Mouse (Mus musculus) heart, adult 18-20 months (tissue): ENCODE data around the gene Rps24. TPM values are rescaled to one million over a fixed set of nuclear protein-coding genes. Genes with fewer than 3 reads are reported as not detected.
"Not testable (repeated sequence)": the region's sequence is repeated elsewhere in the genome, so short reads cannot be mapped to it uniquely, and the experiment has no call there.

Experiments used
- DNase-seq, 2 experiments: peaks; one replicate each; pipeline ENCODE4 v3.0.0; 2021 to 2022; ENCODE audit warnings: mixed read lengths in 1 of 2
- long read RNA-seq, 2 experiments: library from polyadenylated mRNA; stranded (forward); transcript quantifications; one replicate each; pipeline ENCODE4 v2.0.0; 2021
- total RNA-seq, 2 experiments: library from RNA; stranded (reverse); gene quantifications; 2 replicates each; pipeline ENCODE4 v1.2.3; 2021

Rps24 gene
- 1,000 to 10,000 TPM in 1 of 2 experiments, 100 to 1,000 TPM in 1; 943 to 1,031 TPM for total RNA-seq
- long read RNA-seq, experiment 1, transcript Rps24-210 (5 exons, 1,613 nt), result major isoform, 5 of 183 reads
- long read RNA-seq, experiment 1, partial matches to known transcripts, result 72 of 183 reads
- long read RNA-seq, experiment 1, other reads (novel, unspliced or antisense), result 106 of 183 reads
- long read RNA-seq, experiment 2, transcript Rps24-210 (5 exons, 1,613 nt), result major isoform, 5 of 156 reads
- long read RNA-seq, experiment 2, partial matches to known transcripts, result 45 of 156 reads
- long read RNA-seq, experiment 2, other reads (novel, unspliced or antisense), result 105 of 156 reads

- DNase-seq, result peak; percentile 92
Observed at GRCm38 (mm10) chr14:24486773-24487227, at the start of gene Rps24, which contains the start of gene Polr3a. TSS of gene Rps24 (plus strand) at chr14:24487125. TSS of gene Polr3a (minus strand) at chr14:24487058.

DNA sequence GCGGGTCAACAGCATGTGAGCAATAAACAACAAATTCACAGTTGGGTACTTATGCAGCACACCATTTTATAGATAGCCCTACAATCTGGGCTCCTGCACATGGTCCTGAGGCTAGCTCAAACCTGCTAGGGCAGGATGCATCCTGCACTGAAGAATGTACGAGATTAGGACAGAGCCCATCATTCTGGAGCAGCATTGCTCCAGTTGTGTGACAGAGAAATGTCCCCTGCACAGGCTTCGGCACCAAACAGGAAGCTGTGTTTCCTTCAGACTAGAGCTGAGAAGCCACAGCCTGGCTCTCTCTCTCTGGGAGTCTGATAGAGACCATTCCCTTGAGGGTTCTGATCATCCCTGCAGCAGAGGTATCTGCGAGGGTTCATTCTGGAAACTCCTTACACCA lies 43.4 kb upstream of the Rps24 start:
- not testable (repeated sequence) for DNase-seq

GRCm38 (mm10) chr14:24458191-24458590 lies 28.7 kb upstream of the Rps24 start:
- no peak for DNase-seq

GRCm38 (mm10) chr14:24468806-24469205 lies 18.1 kb upstream of the Rps24 start:
- DNase-seq, result no peak

DNA sequence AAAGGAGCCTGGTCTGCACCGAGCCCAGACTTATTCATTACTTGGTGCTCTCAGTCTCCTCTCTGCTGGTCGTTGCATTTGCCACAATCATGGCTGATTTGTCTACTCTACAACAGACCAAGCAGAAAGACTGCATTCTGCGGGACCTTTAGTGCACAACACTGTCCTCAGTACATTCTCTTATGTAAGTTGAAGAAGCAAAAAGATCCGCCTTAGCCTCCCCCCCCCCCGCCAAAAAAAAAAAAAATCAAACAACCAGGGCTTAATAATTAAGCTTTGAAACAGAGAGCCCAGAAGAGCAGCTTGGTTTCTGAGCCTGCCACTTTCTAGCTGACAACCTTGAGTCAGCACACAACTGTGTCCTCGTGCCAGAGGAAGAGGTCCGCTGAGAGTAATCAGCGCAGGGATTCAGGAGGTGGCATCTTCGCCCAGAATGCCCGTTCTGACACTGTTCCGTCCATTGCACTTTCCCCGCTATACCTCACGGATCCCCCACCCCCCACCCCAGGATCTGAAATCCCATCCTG lies 621 bp upstream of the Rps24 start:
- DNase-seq, result no peak

DNA sequence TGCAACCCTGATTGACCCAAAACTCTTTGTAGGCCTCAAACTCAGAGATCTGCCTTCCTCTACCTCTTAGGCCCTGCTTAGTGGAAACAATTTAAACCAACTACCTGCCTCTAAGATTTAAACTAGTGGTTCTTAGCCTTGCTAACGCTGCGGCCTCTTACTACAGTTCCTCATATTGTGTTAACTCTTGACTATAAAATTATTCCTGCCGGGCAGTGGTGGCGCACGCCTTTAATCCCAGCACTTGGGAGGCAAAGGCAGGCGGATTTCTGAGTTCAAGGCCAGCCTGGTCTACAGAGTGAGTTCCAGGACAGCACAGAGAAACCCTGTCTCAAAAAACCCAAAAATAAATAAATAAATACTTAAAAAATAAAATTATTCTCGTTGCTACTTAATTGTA lies 2.8 kb downstream of the Rps24 start:
- DNase-seq, result not testable (repeated sequence)

DNA sequence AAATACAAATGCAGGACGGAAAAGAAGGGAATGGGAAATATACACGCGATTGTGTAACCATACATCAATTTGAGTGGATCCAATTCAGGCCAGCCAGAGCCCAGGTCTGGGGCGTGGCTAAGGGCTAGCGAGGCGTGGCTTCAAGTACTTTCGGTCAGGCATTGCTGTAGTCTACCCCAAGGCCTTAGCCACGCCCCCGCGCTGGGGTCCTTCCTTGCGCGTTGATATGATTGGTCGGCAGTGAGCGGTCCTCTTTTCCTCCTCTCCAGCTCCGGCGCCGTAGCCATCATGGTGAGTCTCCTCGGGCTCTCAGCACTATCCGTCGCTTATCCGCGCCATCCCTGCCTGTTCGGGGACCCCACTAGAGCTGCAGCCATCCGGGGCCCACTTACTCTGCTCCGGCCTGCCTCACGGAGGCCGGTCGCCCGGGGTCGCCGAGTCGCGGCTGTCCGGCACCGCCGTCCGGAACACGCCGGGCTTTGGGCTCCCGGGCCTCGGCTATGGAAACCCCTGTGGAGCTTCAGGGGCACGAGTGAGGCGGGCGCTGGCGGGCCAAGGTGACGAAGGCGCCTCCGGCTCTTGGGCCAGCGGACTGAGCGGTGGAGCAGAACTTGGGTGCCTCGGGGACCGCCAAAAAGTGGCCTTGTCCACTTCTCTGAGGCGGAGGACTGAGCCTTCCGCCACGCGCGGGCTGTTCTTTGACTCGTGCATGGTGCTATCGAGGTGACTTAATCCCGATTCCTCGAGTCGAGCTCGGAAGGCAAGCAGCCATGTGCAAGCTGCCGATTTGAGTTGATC lies 3.7 kb downstream of the Rps24 start:
- DNase-seq, result peak; percentile 97 to 98

DNA sequence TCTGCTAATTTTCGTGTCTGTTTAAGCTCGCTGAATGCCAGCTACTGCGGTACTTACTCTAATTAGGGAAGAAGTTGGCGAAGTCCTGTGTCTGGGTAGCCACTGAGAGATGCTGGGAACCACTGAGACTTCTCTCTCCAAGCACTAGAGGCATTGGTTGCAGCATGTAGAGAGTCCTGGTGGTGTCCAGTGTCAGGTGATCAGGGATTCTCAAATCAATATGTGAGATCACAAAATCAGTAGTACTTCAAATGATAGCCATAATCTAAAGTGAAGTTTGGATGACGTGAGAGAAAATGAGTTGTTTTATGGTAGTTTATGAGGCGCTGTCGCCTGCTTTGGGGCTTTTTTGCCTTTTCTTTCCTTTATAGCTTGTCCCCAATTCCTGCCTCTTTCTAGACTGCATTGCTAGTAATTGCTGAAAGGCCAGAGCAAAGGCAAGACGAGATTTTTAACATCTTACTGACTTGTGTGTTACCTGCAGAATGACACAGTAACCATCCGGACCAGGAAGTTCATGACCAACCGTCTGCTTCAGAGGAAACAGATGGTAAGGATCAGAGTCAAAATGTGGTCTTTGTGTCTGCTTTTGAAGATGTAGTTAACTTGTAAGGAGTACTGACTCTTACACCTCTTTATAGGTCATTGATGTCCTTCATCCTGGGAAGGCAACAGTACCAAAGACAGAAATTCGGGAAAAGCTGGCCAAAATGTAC lies 4.5 kb downstream of the Rps24 start:
- DNase-seq, result no peak

- no peak for DNase-seq
Observed at GRCm38 (mm10) chr14:24493256-24493655, 6.3 kb downstream of the Rps24 start.

DNA sequence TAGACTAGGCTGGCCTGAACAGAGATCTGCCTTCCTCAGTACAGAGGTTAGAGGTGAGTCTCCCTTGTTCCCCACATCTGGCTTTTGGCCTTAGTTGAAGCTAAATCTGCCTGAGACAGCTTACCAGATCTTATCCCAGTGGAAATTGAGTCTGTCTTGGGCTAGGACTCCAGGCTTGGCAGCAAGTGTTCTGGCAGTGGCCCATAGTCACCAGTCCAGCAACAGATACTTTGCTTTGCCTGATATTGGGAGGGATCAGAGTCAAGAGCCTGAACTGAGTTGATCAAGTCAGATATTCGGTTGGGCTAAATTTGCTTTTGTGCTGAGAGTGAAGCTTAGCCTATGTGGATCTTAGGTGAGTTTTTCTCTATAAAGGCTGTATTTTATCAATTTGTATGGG lies 9.6 kb downstream of the Rps24 start:
- peak; percentile 44 to 46 for DNase-seq

- DNase-seq, result no peak
Observed at GRCm38 (mm10) chr14:24497443-24497842, 10.5 kb downstream of the Rps24 start.

DNA sequence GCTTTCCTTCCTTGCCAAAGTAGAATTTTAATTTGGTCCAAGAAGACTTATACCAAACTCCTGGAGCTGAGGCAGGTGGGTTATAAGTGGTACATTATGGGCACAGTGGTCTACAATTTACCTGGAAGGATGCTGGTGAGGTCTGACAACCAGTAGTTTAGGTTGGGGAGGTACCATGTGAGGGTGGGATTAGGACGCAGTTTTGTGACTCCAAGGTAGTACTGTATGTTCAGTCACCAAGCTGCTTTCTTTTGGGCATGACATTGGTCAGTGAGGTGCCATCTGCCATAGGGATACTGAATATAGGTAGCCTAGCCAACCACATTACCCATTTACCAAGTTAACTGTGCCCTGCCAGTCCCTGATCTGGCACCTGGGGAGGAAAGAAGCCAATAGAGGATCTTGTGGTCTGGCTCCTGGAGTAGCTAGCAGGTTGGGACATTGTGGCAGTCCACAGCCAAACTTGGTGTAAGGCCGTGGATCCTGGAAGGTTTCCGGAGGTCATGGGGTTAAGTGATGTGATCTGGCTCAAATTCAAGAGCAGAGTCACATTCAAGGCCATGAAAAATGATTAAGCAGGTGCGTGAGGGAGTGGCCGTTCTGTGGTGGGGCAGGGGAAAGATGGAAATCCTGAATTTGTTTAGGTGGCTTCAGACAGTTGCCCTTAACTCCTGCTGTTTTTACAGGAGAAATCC lies 11.8 kb downstream of the Rps24 start:
- no peak for DNase-seq

GRCm38 (mm10) chr14:24499478-24499877 lies 12.6 kb downstream of the Rps24 start:
- no peak for DNase-seq

GRCm38 (mm10) chr14:24500091-24500844 lies 13.3 kb downstream of the Rps24 start:
- DNase-seq, result peak; percentile 78 to 93

GRCm38 (mm10) chr14:24500845-24501186 lies 13.9 kb downstream of the Rps24 start:
- no peak for DNase-seq

- no peak for DNase-seq
Observed at GRCm38 (mm10) chr14:24501256-24501655, 14.3 kb downstream of the Rps24 start.

GRCm38 (mm10) chr14:24507452-24508069 lies 20.6 kb downstream of the Rps24 start:
- no peak for DNase-seq

DNA sequence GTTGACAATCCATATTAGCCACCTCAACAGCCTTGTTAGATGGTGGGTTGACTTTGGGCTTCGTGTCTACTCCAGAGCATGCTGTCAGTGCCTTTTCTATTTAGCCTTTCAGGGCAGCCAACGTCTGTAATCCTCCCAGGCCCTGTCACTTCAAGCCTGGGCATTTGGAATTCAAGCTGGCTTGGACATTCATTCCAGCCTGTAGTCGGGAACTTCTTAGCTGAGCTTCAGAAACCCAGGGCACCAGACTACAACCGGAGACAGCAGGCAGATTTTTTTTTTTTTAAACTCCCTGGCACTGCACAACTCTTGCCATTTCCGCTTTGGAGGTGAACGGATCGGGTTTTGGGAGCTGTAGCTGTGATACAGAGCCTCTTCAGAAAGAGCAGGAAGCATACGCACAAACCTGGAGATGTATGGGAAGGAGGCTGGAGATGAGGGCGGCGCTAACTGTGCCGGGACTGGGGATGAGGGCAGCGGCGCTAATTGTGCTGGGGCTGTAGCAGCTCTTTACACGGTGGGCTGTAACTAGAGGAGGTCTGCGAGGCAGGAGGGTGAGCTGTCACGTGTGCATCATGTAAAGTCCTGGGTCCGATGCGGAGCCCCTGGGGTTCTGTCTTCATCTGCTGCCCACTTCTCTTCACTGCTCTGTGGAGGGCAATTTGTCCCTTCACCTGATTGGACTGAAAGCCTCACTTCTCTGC lies 21.3 kb downstream of the Rps24 start:
- no peak for DNase-seq

DNA sequence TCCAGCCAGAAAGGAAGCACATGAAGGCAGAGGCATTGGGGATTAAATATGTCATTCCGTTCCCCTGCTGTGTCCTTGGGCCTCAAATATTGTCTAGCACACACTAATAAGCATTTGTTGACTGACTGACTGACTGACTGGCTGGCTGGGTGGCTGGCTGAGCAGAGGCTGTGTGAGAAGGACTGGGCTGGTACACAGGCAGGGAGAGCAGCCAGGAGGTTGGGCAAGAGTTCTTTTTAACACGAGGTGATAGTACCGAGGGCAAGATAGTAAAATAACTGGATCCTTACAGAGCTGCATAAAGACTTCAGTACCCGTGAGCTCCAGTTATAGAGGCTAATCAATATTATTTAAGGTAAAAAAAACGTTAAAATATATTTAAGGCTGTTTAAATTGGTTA lies 22.6 kb downstream of the Rps24 start:
- peak in 1 of 2 experiments; percentile 28 for DNase-seq

DNA sequence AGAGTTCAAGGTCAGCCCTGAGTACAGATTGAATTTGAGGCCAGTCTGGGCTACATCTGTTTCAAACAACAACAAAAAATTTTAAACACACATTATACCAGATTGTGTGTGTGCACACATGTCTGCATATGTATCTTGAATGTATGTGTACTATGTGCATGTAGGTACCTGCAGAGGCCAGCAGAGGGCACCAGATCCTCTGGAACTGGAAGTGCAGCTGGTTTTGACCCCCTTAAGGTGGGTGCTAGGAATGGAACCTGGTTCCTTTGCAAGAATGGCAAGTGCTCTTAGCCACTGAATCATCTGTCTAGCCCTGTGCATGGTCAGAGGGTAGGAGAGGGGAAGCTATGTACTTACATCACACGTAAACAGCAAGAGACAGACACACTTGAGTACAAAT lies 23.3 kb downstream of the Rps24 start:
- DNase-seq, result no peak
